Mouse (Mus musculus) heart, embryonic 12.5 days (tissue): Measurements from ENCODE around the gene Oit1. TPM values are rescaled to one million over a fixed set of nuclear protein-coding genes. Genes with fewer than 3 reads are reported as not detected.
A peak's percentile ranks its signal among the peaks of the same experiment; 100 is the strongest.

Source experiments
- ATAC-seq: fragments of 200-750 bp; cut with Nextera tagmentation; 2 replicates; pipeline ENCODE4 v1.8.0; 2017; ENCODE audit warnings: moderate TSS enrichment, moderate library complexity; ENCODE audit not compliant: insufficient number of reproducible peaks, low FRiP score
- H3K27ac ChIP-seq: fragments of 300-500 bp; sonication (generic); 2 replicates; pipeline ENCODE4 v1.5.1; 2016; ENCODE audit warnings: mild to moderate bottlenecking, moderate library complexity; ENCODE audit not compliant: poor library complexity, severe bottlenecking
- H3K27me3 ChIP-seq: fragments of 300-500 bp; sonication (generic); replicated peaks from 2 replicates; pipeline ENCODE4 v1.6.1; 2016; ENCODE audit warnings: mild to moderate bottlenecking, moderate library complexity
- H3K36me3 ChIP-seq: fragments of 300-500 bp; sonication (generic); 2 replicates; pipeline ENCODE4 v1.6.1; 2016; ENCODE audit warnings: mild to moderate bottlenecking, moderate library complexity
- H3K4me1 ChIP-seq: fragments of 300-500 bp; sonication (generic); replicated peaks from 2 replicates; pipeline ENCODE4 v1.6.1; 2016; ENCODE audit warnings: mild to moderate bottlenecking
- H3K4me2 ChIP-seq: fragments of 300-500 bp; sonication (generic); 2 replicates; pipeline ENCODE4 v1.6.1; 2016; ENCODE audit warnings: mild to moderate bottlenecking, moderate library complexity
- H3K4me3 ChIP-seq: fragments of 300-500 bp; sonication (generic); 2 replicates; pipeline ENCODE4 v1.5.1; 2016; ENCODE audit warnings: mild to moderate bottlenecking
- H3K9ac ChIP-seq: fragments of 300-500 bp; sonication (generic); 2 replicates; pipeline ENCODE4 v1.6.1; 2016; ENCODE audit warnings: mild to moderate bottlenecking, moderate library complexity
- H3K9me3 ChIP-seq: fragments of 300-500 bp; sonication (generic); replicated peaks from 2 replicates; pipeline ENCODE4 v1.6.1; 2016; ENCODE audit warnings: mild to moderate bottlenecking, moderate library complexity
- WGBS: fragments of 180-500 bp; shearing (Covaris S2); methylation state at CpG from one replicate; pipeline ENCODE4 v1.1.7; 2016; 5-methylcytosine and 5-hydroxymethylcytosine counted together
- polyA plus RNA-seq: library from polyadenylated mRNA; unstranded; fragments of >200 nt; fragmentation: Nextera tagmentation; extraction: Ambion mirVana; gene quantifications from 2 replicates; pipeline ENCODE4 v1.2.1, GENCODE M21; 2016

Oit1 gene
- not detected in 2 replicates for polyA plus RNA-seq

- Histone ChIP-seq H3K4me2 (no peak within 1 kb of the TSS), H3K36me3 (no peaks in the 10 kb centered on the region), H3K9me3 (peaks cover 2% of the 10 kb centered on the region; the same call in 1 of the 2 replicates), H3K9ac (no peak within 1 kb of the TSS), H3K4me3 (no peak within 1 kb of the TSS), H3K27me3 (no peaks in the 10 kb centered on the region), H3K4me1 (no peaks in the 10 kb centered on the region), H3K27ac (no peak within 1 kb of the TSS)
- WGBS, result 65% methylated on average over 8 of the region's 8 CpGs
- no peak for ATAC-seq
Measured at GRCm38 (mm10) chr14:8378685-8379313, at the start of gene Oit1. Oit1 (minus strand) TSS chr14:8378754.

GRCm38 (mm10) chr14:8422833-8423232 is 44.3 kb upstream of the Oit1 start:
- Histone ChIP-seq H3K4me1 (peaks cover 13% of the 10 kb centered on the region), H3K9me3 (no peaks in the 10 kb centered on the region), H3K36me3 (no peaks in the 10 kb centered on the region), H3K27ac (no peak overlapping the region), H3K4me3 (no peak overlapping the region), H3K4me2 (no peak overlapping the region), H3K9ac (no peak overlapping the region), H3K27me3 (no peaks in the 10 kb centered on the region)
- ATAC-seq, result no peak
- WGBS, result 89% methylated on average over 3 of the region's 3 CpGs

GRCm38 (mm10) chr14:8421199-8421787 is 42.7 kb upstream of the Oit1 start:
- no peak overlapping the region for H3K9ac ChIP-seq
- no peaks in the 10 kb centered on the region for H3K9me3 ChIP-seq
- no peaks in the 10 kb centered on the region for H3K27me3 ChIP-seq
- H3K36me3 ChIP-seq, result no peaks in the 10 kb centered on the region
- H3K27ac ChIP-seq, result no peak overlapping the region
- ATAC-seq, result no peak
- peaks cover 13% of the 10 kb centered on the region for H3K4me1 ChIP-seq
- WGBS, result 35% methylated on average over 10 of the region's 10 CpGs
- no peak overlapping the region for H3K4me3 ChIP-seq
- H3K4me2 ChIP-seq, result peak overlapping the region; percentile 13; the same call in 1 of the 2 replicates

GRCm38 (mm10) chr14:8418610-8419009 is 40.1 kb upstream of the Oit1 start:
- no peak overlapping the region for H3K27ac ChIP-seq
- no peak overlapping the region for H3K4me2 ChIP-seq
- 33% methylated on average over 3 of the region's 3 CpGs for WGBS
- H3K4me3 ChIP-seq, result no peak overlapping the region
- ATAC-seq, result no peak
- H3K9ac ChIP-seq, result no peak overlapping the region
- no peaks in the 10 kb centered on the region for H3K27me3 ChIP-seq
- H3K36me3 ChIP-seq, result no peaks in the 10 kb centered on the region
- no peaks in the 10 kb centered on the region for H3K9me3 ChIP-seq
- H3K4me1 ChIP-seq, result peaks cover 13% of the 10 kb centered on the region

GRCm38 (mm10) chr14:8405946-8406345 is 27.4 kb upstream of the Oit1 start:
- H3K4me2 ChIP-seq, result no peak overlapping the region
- H3K27ac ChIP-seq, result no peak overlapping the region
- no peaks in the 10 kb centered on the region for H3K27me3 ChIP-seq
- H3K36me3 ChIP-seq, result no peaks in the 10 kb centered on the region
- WGBS, result 68% methylated on average over 6 of the region's 6 CpGs
- no peak overlapping the region for H3K9ac ChIP-seq
- no peaks in the 10 kb centered on the region for H3K9me3 ChIP-seq
- ATAC-seq, result no peak
- no peak overlapping the region for H3K4me3 ChIP-seq
- H3K4me1 ChIP-seq, result no peaks in the 10 kb centered on the region

GRCm38 (mm10) chr14:8403310-8403709 is 24.8 kb upstream of the Oit1 start:
- no peaks in the 10 kb centered on the region for H3K9me3 ChIP-seq
- H3K27ac ChIP-seq, result no peak overlapping the region
- H3K27me3 ChIP-seq, result no peaks in the 10 kb centered on the region
- no peak overlapping the region for H3K4me2 ChIP-seq
- H3K4me3 ChIP-seq, result no peak overlapping the region
- 87% methylated on average over 3 of the region's 3 CpGs for WGBS
- no peaks in the 10 kb centered on the region for H3K36me3 ChIP-seq
- no peak for ATAC-seq
- no peaks in the 10 kb centered on the region for H3K4me1 ChIP-seq
- H3K9ac ChIP-seq, result no peak overlapping the region

GRCm38 (mm10) chr14:8398507-8398906 is 20.0 kb upstream of the Oit1 start:
- Histone ChIP-seq H3K4me2 (no peak overlapping the region), H3K27me3 (no peaks in the 10 kb centered on the region)

GRCm38 (mm10) chr14:8395690-8396287 is 17.2 kb upstream of the Oit1 start:
- H3K27ac ChIP-seq, result no peak overlapping the region
- H3K4me3 ChIP-seq, result no peak overlapping the region
- H3K27me3 ChIP-seq, result no peaks in the 10 kb centered on the region
- no peak for ATAC-seq
- no peak overlapping the region for H3K4me2 ChIP-seq
- H3K4me1 ChIP-seq, result peaks cover 5% of the 10 kb centered on the region
- H3K36me3 ChIP-seq, result no peaks in the 10 kb centered on the region
- 40% methylated on average over 7 of the region's 7 CpGs for WGBS
- no peaks in the 10 kb centered on the region for H3K9me3 ChIP-seq
- no peak overlapping the region for H3K9ac ChIP-seq

More at GRCm38 (mm10) chr14:8398507-8398906, 20.0 kb upstream of the Oit1 start:
- no peak for ATAC-seq
- peaks cover 5% of the 10 kb centered on the region for H3K4me1 ChIP-seq
- no peaks in the 10 kb centered on the region for H3K36me3 ChIP-seq
- H3K9me3 ChIP-seq, result no peaks in the 10 kb centered on the region
- H3K9ac ChIP-seq, result no peak overlapping the region
- no peak overlapping the region for H3K27ac ChIP-seq
- no peak overlapping the region for H3K4me3 ChIP-seq

GRCm38 (mm10) chr14:8392181-8392825 is 13.7 kb upstream of the Oit1 start:
- no peak overlapping the region for H3K4me3 ChIP-seq
- H3K36me3 ChIP-seq, result no peaks in the 10 kb centered on the region
- no peaks in the 10 kb centered on the region for H3K27me3 ChIP-seq
- 53% methylated on average over 6 of the region's 6 CpGs for WGBS
- no peak overlapping the region for H3K27ac ChIP-seq
- ATAC-seq, result no peak
- H3K9ac ChIP-seq, result no peak overlapping the region
- peaks cover 5% of the 10 kb centered on the region for H3K4me1 ChIP-seq
- H3K9me3 ChIP-seq, result no peaks in the 10 kb centered on the region
- H3K4me2 ChIP-seq, result no peak overlapping the region

GRCm38 (mm10) chr14:8369394-8369793 is 9.2 kb downstream of the Oit1 start:
- ATAC-seq, result no peak
- Histone ChIP-seq H3K36me3 (no peaks in the 10 kb centered on the region), H3K9ac (no peak overlapping the region), H3K9me3 (no peaks in the 10 kb centered on the region), H3K4me3 (no peak overlapping the region), H3K4me1 (peaks cover 8% of the 10 kb centered on the region; the same call in 1 of the 2 replicates), H3K27me3 (no peaks in the 10 kb centered on the region), H3K27ac (no peak overlapping the region), H3K4me2 (no peak overlapping the region)
- 85% methylated on average over 4 of the region's 4 CpGs for WGBS

GRCm38 (mm10) chr14:8368900-8369299 is 9.7 kb downstream of the Oit1 start:
- Histone ChIP-seq H3K36me3 (no peaks in the 10 kb centered on the region), H3K4me1 (peaks cover 8% of the 10 kb centered on the region; the same call in 1 of the 2 replicates), H3K27ac (no peak overlapping the region), H3K9ac (no peak overlapping the region), H3K4me3 (no peak overlapping the region), H3K9me3 (no peaks in the 10 kb centered on the region), H3K27me3 (no peaks in the 10 kb centered on the region), H3K4me2 (no peak overlapping the region)
- 92% methylated on average over 1 of the region's 1 CpGs for WGBS
- no peak for ATAC-seq
